Mouse (Mus musculus) ES-E14 (cell line): ENCODE results near the gene Myo6.

Source experiments
- HCFC1 ChIP-seq: IDR thresholded peaks from 2 replicates; pipeline ENCODE4 v1.6.1; 2012; ENCODE audit warnings: low read length, inconsistent platforms, borderline replicate concordance; ENCODE audit not compliant: insufficient read depth
- MAFK ChIP-seq: IDR thresholded peaks from 2 replicates; pipeline ENCODE4 v1.6.1; 2014; ENCODE audit warnings: mild to moderate bottlenecking, low read depth, low read length, inconsistent platforms; ENCODE audit not compliant: insufficient read depth
- ZC3H11A ChIP-seq: IDR thresholded peaks from 2 replicates; pipeline ENCODE4 v1.6.1; 2012; ENCODE audit warnings: low read depth, mild to moderate bottlenecking, inconsistent platforms, low read length, borderline replicate concordance
- ZNF384 ChIP-seq: IDR thresholded peaks from 2 replicates; pipeline ENCODE4 v1.6.1; 2012; ENCODE audit warnings: low read depth, low read length, inconsistent platforms

DNA sequence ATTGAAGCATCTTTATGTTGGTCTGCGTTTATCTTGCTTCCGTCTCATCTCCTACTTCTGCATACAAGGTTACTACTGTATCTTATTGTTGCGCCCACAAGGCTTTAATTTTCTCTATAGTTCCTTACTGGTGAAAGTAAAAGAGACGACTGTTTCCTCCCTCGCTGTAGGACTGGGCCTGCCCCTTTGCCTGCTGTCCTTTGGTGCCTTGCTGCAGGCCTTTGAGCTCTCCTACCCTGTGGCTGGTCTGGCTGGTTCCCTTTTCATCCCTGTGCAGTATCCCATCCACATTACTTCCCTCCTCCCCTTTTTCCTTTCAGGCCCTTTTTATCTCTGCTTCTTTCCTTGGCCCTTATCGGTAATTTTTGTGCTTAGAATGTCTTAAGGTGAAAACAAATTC is 29.6 kb downstream of the Myo6 start:
- TF ChIP-seq ZC3H11A, result no peak
- no peak for TF ChIP-seq MAFK
- TF ChIP-seq HCFC1, result no peak
- no peak for TF ChIP-seq ZNF384
